16 mouse cellular contexts compared by ENCODE assay signal in genomic region chr4:34485574-34485973, GRCm38 (mm10).
"Had no signal": no experiment of that assay in that cellular context is flagged by ENCODE, and none has a peak within 500 bp of the region (broad histone marks: within the 10 kb centered on the region; RNA-seq: fewer than 3 reads in every experiment).

No protein-coding gene starts in this region.

- ATAC-seq: intestine, postnatal 0 days; midbrain, embryonic 13.5 days; midbrain, embryonic 16.5 days had no signal

- DNase-seq: kidney, adult 2 months; kidney, postnatal 25 days; layer of hippocampus, postnatal 36 days; liver, embryonic 13.5 days; lung, adult 18-20 months; lung, postnatal 10 days; lung, postnatal 36 days; retina, postnatal 1 day; right cerebral cortex, postnatal 25 days; spleen, adult 18-20 months; thymus, adult 2 months; thymus, postnatal 14 days; thymus, postnatal 4 days had no signal
